Mouse (Mus musculus) heart, embryonic 11.5 days (tissue): ENCODE measurements around the gene Ptchd4. TPM values are rescaled to one million over a fixed set of nuclear protein-coding genes. Genes with fewer than 3 reads are reported as not detected.

Source experiments
- ATAC-seq: fragments of 200-750 bp; cut with Nextera tagmentation; replicated peaks from 2 replicates; pipeline ENCODE4 v1.8.0; 2017; ENCODE audit warnings: moderate library complexity; ENCODE audit not compliant: insufficient number of reproducible peaks, low FRiP score, low TSS enrichment
- H3K27ac ChIP-seq: fragments of 300-500 bp; sonication (generic); 2 replicates; pipeline ENCODE4 v1.5.1; 2014; ENCODE audit warnings: mild to moderate bottlenecking, low read depth, low read length
- H3K27me3 ChIP-seq: fragments of 300-500 bp; sonication (generic); 2 replicates; pipeline ENCODE4 v1.6.1; 2014; ENCODE audit warnings: mild to moderate bottlenecking, low read length, mixed read lengths; ENCODE audit not compliant: control insufficient read depth, insufficient read depth
- H3K36me3 ChIP-seq: fragments of 300-500 bp; sonication (generic); 2 replicates; pipeline ENCODE4 v1.6.1; 2014; ENCODE audit warnings: mild to moderate bottlenecking, low read length, moderate library complexity, mixed read lengths; ENCODE audit not compliant: control insufficient read depth, insufficient read depth
- H3K4me1 ChIP-seq: fragments of 300-500 bp; sonication (generic); 2 replicates; pipeline ENCODE4 v1.6.1; 2014; ENCODE audit warnings: low read length; ENCODE audit not compliant: control insufficient read depth, insufficient read depth
- H3K4me2 ChIP-seq: fragments of 300-500 bp; sonication (generic); 2 replicates; pipeline ENCODE4 v1.6.1; 2014; ENCODE audit warnings: mild to moderate bottlenecking, moderate library complexity
- H3K4me3 ChIP-seq: fragments of 300-500 bp; sonication (generic); 2 replicates; pipeline ENCODE4 v1.5.1; 2014; ENCODE audit warnings: low read depth, low read length
- H3K9ac ChIP-seq: fragments of 300-500 bp; sonication (generic); 2 replicates; pipeline ENCODE4 v1.6.1; 2014; ENCODE audit warnings: mild to moderate bottlenecking, low read depth, low read length, moderate library complexity
- H3K9me3 ChIP-seq: fragments of 300-500 bp; sonication (generic); replicated peaks from 2 replicates; pipeline ENCODE4 v1.6.1; 2016; ENCODE audit warnings: low read length; ENCODE audit not compliant: control insufficient read depth
- WGBS: fragments of 180-500 bp; shearing (Covaris S2); extraction: QIAGEN DNeasy Blood & Tissue Kit; methylation state at CpG from one replicate; pipeline ENCODE4 v1.1.7; 2014; ENCODE audit not compliant: insufficient replicate concordance; 5-methylcytosine and 5-hydroxymethylcytosine counted together
- polyA plus RNA-seq: library from polyadenylated mRNA; unstranded; fragments of >200 nt; fragmentation: Nextera tagmentation; extraction: Ambion mirVana; gene quantifications from 2 replicates; pipeline ENCODE4 v1.2.1, GENCODE M21; 2014

Gene Ptchd4
- polyA plus RNA-seq, 1 experiment from 2014 or later: 0.13 TPM

DNA sequence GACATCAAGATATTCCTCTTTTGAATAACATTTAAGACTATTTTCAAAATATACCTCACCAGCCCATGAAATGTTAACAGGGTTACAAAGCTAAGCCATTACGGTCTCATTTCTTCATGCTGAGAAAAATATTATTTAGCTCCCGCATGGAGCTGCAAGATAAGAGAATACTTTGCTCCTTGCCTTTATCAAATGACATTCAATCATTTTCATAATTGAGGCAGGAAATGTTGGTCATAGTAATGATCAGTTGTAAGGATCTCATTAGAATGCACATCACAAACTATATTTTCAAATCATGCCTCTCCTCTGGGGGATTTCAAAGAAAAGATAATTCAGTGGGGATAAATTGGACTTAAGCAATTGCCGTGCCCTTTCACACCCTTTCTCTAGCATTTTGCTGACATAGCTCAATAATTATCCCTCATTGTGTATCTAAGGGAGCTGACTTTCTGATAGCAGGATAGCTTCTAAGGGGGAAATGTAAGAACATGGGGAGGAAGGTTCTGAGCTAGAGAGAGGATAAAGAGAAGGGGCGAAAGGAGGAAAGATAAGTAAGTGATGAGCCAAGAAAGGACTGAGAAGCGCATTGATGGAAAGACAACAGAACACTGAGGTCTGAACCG, 47.5 kb downstream of the Ptchd4 start:
- H3K36me3 ChIP-seq: no peaks in the 10 kb centered on the region
- 68% methylated on average over 6 of the region's 6 CpGs for WGBS

GRCm38 (mm10) chr17:42364716-42365115, 49.0 kb downstream of the Ptchd4 start:
- Histone ChIP-seq H3K4me2 (no peak overlapping the region), H3K4me3 (no peak overlapping the region), H3K36me3 (no peaks in the 10 kb centered on the region), H3K9ac (no peak overlapping the region), H3K9me3 (no peaks in the 10 kb centered on the region), H3K4me1 (no peaks in the 10 kb centered on the region), H3K27ac (no peak overlapping the region), H3K27me3 (no peaks in the 10 kb centered on the region)
- 58% methylated on average over 1 of the region's 1 CpGs for WGBS
- ATAC-seq: no peak

More for the DNA sequence above, 47.5 kb downstream of the Ptchd4 start:
- H3K27me3 ChIP-seq: no peaks in the 10 kb centered on the region
- H3K9ac ChIP-seq: no peak overlapping the region
- ATAC-seq: no peak
- no peaks in the 10 kb centered on the region for H3K9me3 ChIP-seq
- no peak overlapping the region for H3K4me2 ChIP-seq
- no peak overlapping the region for H3K4me3 ChIP-seq
- no peaks in the 10 kb centered on the region for H3K4me1 ChIP-seq
- H3K27ac ChIP-seq: no peak overlapping the region

GRCm38 (mm10) chr17:42374881-42375280, 59.1 kb downstream of the Ptchd4 start:
- WGBS: 84% methylated on average over 4 of the region's 4 CpGs
- ATAC-seq: no peak
- Histone ChIP-seq H3K9me3 (no peaks in the 10 kb centered on the region), H3K36me3 (no peaks in the 10 kb centered on the region), H3K27ac (no peak overlapping the region), H3K4me2 (no peak overlapping the region), H3K4me3 (no peak overlapping the region), H3K4me1 (no peaks in the 10 kb centered on the region), H3K9ac (no peak overlapping the region), H3K27me3 (no peaks in the 10 kb centered on the region)

DNA sequence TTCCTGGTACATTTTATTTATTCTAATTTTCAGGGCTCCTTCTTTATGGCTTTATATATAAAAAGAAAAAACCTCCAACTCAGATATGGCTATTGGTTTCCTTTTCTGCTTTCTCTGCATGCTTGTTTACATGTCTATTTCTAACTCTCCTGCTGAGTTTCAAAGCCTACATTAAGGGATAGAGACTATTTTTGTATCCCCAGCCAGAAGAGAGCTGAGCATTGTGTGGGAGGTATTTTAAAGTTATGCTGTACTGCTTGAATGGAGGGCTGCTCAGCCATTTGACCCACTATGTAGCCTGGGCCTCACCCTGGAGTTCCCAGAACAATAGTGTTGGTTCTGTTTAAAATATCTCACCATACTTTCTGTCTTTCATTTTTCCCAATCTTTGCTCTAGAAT, 77.3 kb downstream of the Ptchd4 start:
- Histone ChIP-seq H3K27me3 (no peaks in the 10 kb centered on the region), H3K27ac (no peak overlapping the region), H3K4me1 (no peaks in the 10 kb centered on the region), H3K9ac (no peak overlapping the region), H3K9me3 (no peaks in the 10 kb centered on the region), H3K4me3 (no peak overlapping the region), H3K4me2 (no peak overlapping the region), H3K36me3 (no peaks in the 10 kb centered on the region)
- no peak for ATAC-seq

- Histone ChIP-seq H3K9ac (no peak overlapping the region), H3K9me3 (no peaks in the 10 kb centered on the region), H3K36me3 (no peaks in the 10 kb centered on the region), H3K27ac (no peak overlapping the region), H3K4me2 (no peak overlapping the region), H3K27me3 (no peaks in the 10 kb centered on the region), H3K4me1 (no peaks in the 10 kb centered on the region), H3K4me3 (no peak overlapping the region)
- WGBS: 68% methylated on average over 3 of the region's 3 CpGs
- ATAC-seq: no peak
These were observed 79.6 kb downstream of the Ptchd4 start for GRCm38 (mm10) chr17:42395299-42395698.

DNA sequence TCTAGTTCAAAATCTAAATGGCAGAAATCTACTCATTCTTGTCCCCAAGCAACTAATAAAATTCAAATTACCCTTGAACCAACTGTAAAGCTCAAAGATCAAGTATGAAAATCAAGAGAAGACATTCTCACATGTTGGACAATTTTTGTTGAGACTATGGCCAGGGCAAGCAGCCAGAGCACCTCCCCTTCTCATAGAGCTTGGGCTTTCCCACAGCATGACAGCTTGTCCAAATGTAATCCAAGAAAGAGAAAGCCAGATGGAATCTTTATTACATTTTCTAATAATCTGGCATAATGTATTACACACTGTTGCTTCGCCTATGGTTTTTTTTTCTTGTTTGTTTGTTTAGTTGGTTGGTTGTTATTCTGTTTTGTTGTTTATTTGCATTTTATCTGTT, 102.7 kb downstream of the Ptchd4 start:
- H3K27ac ChIP-seq: no peak overlapping the region
- no peak overlapping the region for H3K4me2 ChIP-seq
- no peak for ATAC-seq
- H3K36me3 ChIP-seq: no peaks in the 10 kb centered on the region
- no peak overlapping the region for H3K9ac ChIP-seq
- H3K4me3 ChIP-seq: no peak overlapping the region
- WGBS: 82% methylated on average over 1 of the region's 1 CpGs
- no peaks in the 10 kb centered on the region for H3K4me1 ChIP-seq
- H3K27me3 ChIP-seq: no peaks in the 10 kb centered on the region
- H3K9me3 ChIP-seq: no peaks in the 10 kb centered on the region

GRCm38 (mm10) chr17:42427961-42428360, 112.2 kb downstream of the Ptchd4 start:
- H3K4me2 ChIP-seq: no peak overlapping the region
- H3K27ac ChIP-seq: no peak overlapping the region
- ATAC-seq: no peak
- no peaks in the 10 kb centered on the region for H3K4me1 ChIP-seq
- no peaks in the 10 kb centered on the region for H3K9me3 ChIP-seq
- WGBS: 82% methylated on average over 1 of the region's 1 CpGs
- no peak overlapping the region for H3K9ac ChIP-seq
- H3K4me3 ChIP-seq: no peak overlapping the region
- H3K36me3 ChIP-seq: no peaks in the 10 kb centered on the region
- H3K27me3 ChIP-seq: no peaks in the 10 kb centered on the region

DNA sequence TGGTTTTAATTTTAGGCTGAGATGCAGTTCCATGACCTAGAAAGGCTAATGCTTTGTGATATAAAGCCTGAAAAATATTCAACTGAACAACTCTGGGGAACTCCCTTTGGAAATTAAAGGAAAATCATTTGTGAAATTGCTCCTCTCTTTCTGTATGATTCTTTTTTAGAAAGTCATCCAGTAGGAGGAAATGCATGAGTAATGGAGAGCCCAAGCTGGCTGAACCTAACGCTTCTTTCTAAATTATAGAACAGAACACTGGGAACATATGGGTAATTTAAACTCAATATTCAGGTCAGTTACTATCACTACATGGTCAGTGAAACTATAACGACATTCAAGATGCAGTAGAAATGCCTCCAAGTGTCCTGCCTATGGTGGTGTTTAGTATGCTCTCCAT, 114.6 kb downstream of the Ptchd4 start:
- no peak for ATAC-seq

DNA sequence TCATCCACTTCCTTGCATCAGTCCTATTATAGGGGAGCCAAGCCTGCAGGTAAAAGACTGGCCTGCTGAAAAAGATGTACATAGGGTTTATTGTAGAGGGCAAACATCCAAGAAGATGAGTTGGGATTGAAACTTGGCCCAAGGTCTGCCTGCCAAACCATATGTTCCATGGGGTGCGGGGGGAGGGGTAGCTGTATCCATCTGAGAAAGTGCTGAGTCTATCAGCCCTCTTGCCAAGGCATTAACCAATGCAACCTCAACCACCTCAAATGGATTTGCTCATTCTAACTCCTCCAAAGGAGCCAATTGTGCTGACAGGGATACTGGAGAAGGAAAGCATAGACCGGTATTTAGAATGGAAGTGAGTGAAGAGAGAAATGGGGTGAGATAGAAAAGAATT, 136.5 kb downstream of the Ptchd4 start:
- ATAC-seq: no peak
- H3K9ac ChIP-seq: no peak overlapping the region
- 81% methylated on average over 2 of the region's 2 CpGs for WGBS

More for the DNA sequence above, 114.6 kb downstream of the Ptchd4 start:
- Histone ChIP-seq H3K27me3 (no peaks in the 10 kb centered on the region), H3K4me3 (no peak overlapping the region), H3K27ac (no peak overlapping the region), H3K4me2 (no peak overlapping the region), H3K9ac (no peak overlapping the region), H3K4me1 (no peaks in the 10 kb centered on the region), H3K9me3 (no peaks in the 10 kb centered on the region), H3K36me3 (no peaks in the 10 kb centered on the region)
- WGBS: 81% methylated on average over 2 of the region's 2 CpGs

More for the DNA sequence above, 136.5 kb downstream of the Ptchd4 start:
- no peak overlapping the region for H3K27ac ChIP-seq
- no peak overlapping the region for H3K4me3 ChIP-seq
- H3K4me2 ChIP-seq: no peak overlapping the region
- no peaks in the 10 kb centered on the region for H3K27me3 ChIP-seq
- H3K36me3 ChIP-seq: no peaks in the 10 kb centered on the region
- no peaks in the 10 kb centered on the region for H3K4me1 ChIP-seq
- no peaks in the 10 kb centered on the region for H3K9me3 ChIP-seq
